Mouse (Mus musculus) cerebellum, adult 9-11 months (tissue): ENCODE data around the gene Smok2a.
"Not testable (repeated sequence)": the region's sequence is repeated elsewhere in the genome, so short reads cannot be mapped to it uniquely, and the experiment has no call there.

Source experiments
- DNase-seq: peaks from one replicate; pipeline ENCODE4 v3.0.0; 2022

Gene Smok2a

GRCm38 (mm10) chr17:13215595-13215994 lies 5.4 kb upstream of the Smok2a start:
- DNase-seq = no peak

GRCm38 (mm10) chr17:13221921-13222320 lies 933 bp downstream of the Smok2a start:
- DNase-seq = not testable (repeated sequence)

- DNase-seq = not testable (repeated sequence)
Observed at GRCm38 (mm10) chr17:13229957-13230356, 9.0 kb downstream of the Smok2a start, which contains the start of gene Smok2b. Gene Smok2b, plus strand, starts transcription at chr17:13230257.

- DNase-seq = not testable (repeated sequence)
Observed at GRCm38 (mm10) chr17:13239461-13239860, 18.5 kb downstream of the Smok2a start.

GRCm38 (mm10) chr17:13240807-13241727 lies 20.1 kb downstream of the Smok2a start:
- DNase-seq = not testable (repeated sequence)

GRCm38 (mm10) chr17:13254786-13255185 lies 33.8 kb downstream of the Smok2a start:
- DNase-seq = not testable (repeated sequence)
